Mouse (Mus musculus) spleen, postnatal 36 days (tissue): Measurements from ENCODE around the gene Gse1.

ENCODE experiments used
- DNase-seq, 2 experiments: peaks; one replicate each; pipeline ENCODE4 v3.0.0; 2022; ENCODE audit warnings: low spot score in 2 of 2, mixed read lengths in 1 of 2

The Gse1 gene

GRCm38 (mm10) chr8:120568164-120568798 lies 340.0 kb downstream of the Gse1 start:
- DNase-seq = no peak

- DNase-seq = no peak
Measured at GRCm38 (mm10) chr8:120569123-120569522, 340.9 kb downstream of the Gse1 start.

GRCm38 (mm10) chr8:120569939-120570715 lies 341.9 kb downstream of the Gse1 start:
- DNase-seq = peak; percentile 51 to 52

GRCm38 (mm10) chr8:120571561-120571960 lies 343.3 kb downstream of the Gse1 start:
- DNase-seq = no peak

- peak; percentile 82 to 86 for DNase-seq
Measured at GRCm38 (mm10) chr8:120572534-120572933, 344.3 kb downstream of the Gse1 start.

GRCm38 (mm10) chr8:120573866-120574265 lies 345.6 kb downstream of the Gse1 start:
- DNase-seq = no peak

- DNase-seq = no peak
Measured at GRCm38 (mm10) chr8:120574941-120575340, 346.7 kb downstream of the Gse1 start.

- no peak for DNase-seq
Measured at GRCm38 (mm10) chr8:120575801-120576200, 347.5 kb downstream of the Gse1 start.

- DNase-seq = no peak
Measured at GRCm38 (mm10) chr8:120577821-120578220, 349.6 kb downstream of the Gse1 start.

GRCm38 (mm10) chr8:120580336-120581000 lies 352.2 kb downstream of the Gse1 start:
- DNase-seq = no peak

GRCm38 (mm10) chr8:120581329-120581728 lies 353.1 kb downstream of the Gse1 start:
- DNase-seq = no peak

- no peak for DNase-seq
Measured at GRCm38 (mm10) chr8:120581811-120582210, 353.6 kb downstream of the Gse1 start.

GRCm38 (mm10) chr8:120585521-120585920 lies 357.3 kb downstream of the Gse1 start:
- DNase-seq = no peak

- peak; percentile 99 for DNase-seq
Measured at GRCm38 (mm10) chr8:120588908-120589771, 360.9 kb downstream of the Gse1 start, which contains the start of gene Gins2. Gene Gins2, minus strand, starts transcription at chr8:120589304.

- DNase-seq = no peak
Measured at GRCm38 (mm10) chr8:120589921-120590320, 361.7 kb downstream of the Gse1 start.

GRCm38 (mm10) chr8:120591587-120592292 lies 363.5 kb downstream of the Gse1 start:
- DNase-seq = no peak

GRCm38 (mm10) chr8:120594571-120594970 lies 366.3 kb downstream of the Gse1 start:
- no peak for DNase-seq

GRCm38 (mm10) chr8:120595963-120596362 lies 367.7 kb downstream of the Gse1 start:
- peak in 1 of 2 experiments; percentile 34 for DNase-seq

GRCm38 (mm10) chr8:120598579-120598978 lies 370.3 kb downstream of the Gse1 start:
- no peak for DNase-seq

GRCm38 (mm10) chr8:120599504-120599903 lies 371.2 kb downstream of the Gse1 start:
- DNase-seq = peak; percentile 54 to 70

- no peak for DNase-seq
Measured at GRCm38 (mm10) chr8:120602672-120603071, 374.4 kb downstream of the Gse1 start.
